Mouse (Mus musculus) urinary bladder, postnatal 10 days (tissue): ENCODE measurements around the gene Gm17455.

Experiments
- DNase-seq: peaks from one replicate; pipeline ENCODE4 v3.0.0; 2022; ENCODE audit warnings: low spot score

The Gm17455 gene

GRCm38 (mm10) chr10:60373937-60374578 lies 25.5 kb upstream of the Gm17455 start:
- no peak for DNase-seq

- no peak for DNase-seq
Observed at GRCm38 (mm10) chr10:60376704-60377103, 22.8 kb upstream of the Gm17455 start.

- no peak for DNase-seq
Observed at GRCm38 (mm10) chr10:60379419-60379957, 20.0 kb upstream of the Gm17455 start.

- DNase-seq = no peak
Observed at GRCm38 (mm10) chr10:60380229-60380628, 19.3 kb upstream of the Gm17455 start.

GRCm38 (mm10) chr10:60381142-60381925 lies 18.2 kb upstream of the Gm17455 start:
- DNase-seq = no peak

- no peak for DNase-seq
Observed at GRCm38 (mm10) chr10:60388332-60388731, 11.2 kb upstream of the Gm17455 start.

GRCm38 (mm10) chr10:60389447-60389865 lies 10.1 kb upstream of the Gm17455 start:
- DNase-seq = no peak

GRCm38 (mm10) chr10:60390177-60390903 lies 9.2 kb upstream of the Gm17455 start:
- no peak for DNase-seq

- no peak for DNase-seq
Observed at GRCm38 (mm10) chr10:60390904-60391420, 8.6 kb upstream of the Gm17455 start.

- no peak for DNase-seq
Observed at GRCm38 (mm10) chr10:60391661-60392060, 7.9 kb upstream of the Gm17455 start.

- no peak for DNase-seq
Observed at GRCm38 (mm10) chr10:60394936-60395335, 4.6 kb upstream of the Gm17455 start.

- no peak for DNase-seq
Observed at GRCm38 (mm10) chr10:60395605-60396004, 3.9 kb upstream of the Gm17455 start.

- no peak for DNase-seq
Observed at GRCm38 (mm10) chr10:60398051-60398814, 1.3 kb upstream of the Gm17455 start.

GRCm38 (mm10) chr10:60400507-60401295 lies 1.2 kb downstream of the Gm17455 start:
- no peak for DNase-seq

- DNase-seq = no peak
Observed at GRCm38 (mm10) chr10:60405460-60406177, 6.1 kb downstream of the Gm17455 start.

- no peak for DNase-seq
Observed at GRCm38 (mm10) chr10:60407831-60408230, 8.3 kb downstream of the Gm17455 start.

- DNase-seq = no peak
Observed at GRCm38 (mm10) chr10:60411794-60412193, 12.3 kb downstream of the Gm17455 start.

- DNase-seq = no peak
Observed at GRCm38 (mm10) chr10:60413756-60414155, 14.2 kb downstream of the Gm17455 start.

- no peak for DNase-seq
Observed at GRCm38 (mm10) chr10:60417041-60417440, 17.5 kb downstream of the Gm17455 start.

GRCm38 (mm10) chr10:60418137-60418536 lies 18.6 kb downstream of the Gm17455 start:
- DNase-seq = no peak
